In the genomic region with DNA sequence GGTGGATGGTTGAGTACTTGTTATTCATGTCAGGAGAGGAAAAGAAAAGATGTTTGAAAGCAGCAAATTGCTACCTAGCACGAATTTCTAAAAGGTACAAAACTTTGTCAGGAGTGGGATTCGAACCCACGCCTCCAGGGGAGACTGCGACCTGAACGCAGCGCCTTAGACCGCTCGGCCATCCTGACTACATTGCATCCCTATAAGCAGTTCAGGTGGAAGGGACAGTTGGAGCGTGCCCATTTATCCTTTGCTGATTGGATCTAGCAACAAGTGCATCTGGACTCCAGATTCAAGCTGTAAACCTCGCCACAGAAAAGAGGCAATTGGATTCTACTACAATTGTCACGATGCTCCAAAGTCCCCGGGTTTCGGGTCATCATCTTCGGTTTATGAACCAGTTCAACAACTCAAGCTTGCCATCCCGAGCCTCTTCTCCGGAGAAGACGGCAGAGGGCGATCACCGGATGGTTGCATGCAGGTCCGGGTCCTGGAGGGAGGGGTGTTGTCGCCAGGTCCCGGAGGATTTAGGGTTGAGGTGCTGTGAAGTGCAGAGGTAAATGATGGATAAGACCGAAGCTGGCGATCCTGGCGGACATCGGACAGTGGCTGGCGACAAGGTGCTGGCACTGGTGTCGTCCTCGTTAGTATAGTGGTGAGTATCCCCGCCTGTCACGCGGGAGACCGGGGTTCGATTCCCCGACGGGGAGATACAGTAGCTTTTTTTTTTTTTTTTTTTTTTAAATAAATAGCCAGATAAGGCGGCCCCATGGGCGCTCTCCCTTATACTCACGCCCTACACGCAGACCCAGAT, we compare ENCODE assay signal across 8 mouse cellular contexts. TPM values are rescaled to one million over a fixed set of nuclear protein-coding genes. Genes with fewer than 3 reads are reported as not detected.
DNase-seq lines count a peak whose midpoint lies in the region; ATAC-seq lines count a peak whose summit lies in the region.

No protein-coding gene starts in this region.

- under 1% methylated on average over 40 of the region's 40 CpGs for WGBS in hindbrain, embryonic 12.5 days

- H3K9ac ChIP-seq in hindbrain, embryonic 12.5 days: peak overlapping the region; percentile 60

- 0 out of 2 replicates have a peak overlapping the region, but pooled peaks have one; percentile 60 for H3K27ac ChIP-seq in hindbrain, embryonic 12.5 days

- H3K36me3 ChIP-seq in hindbrain, embryonic 12.5 days: no peaks in the 10 kb centered on the region

- DNase-seq in Muller cell, postnatal 12 days (ENCODE audit: inconsistent ontology term): peak; percentile 89
- DNase-seq in cerebellum, postnatal 10 days: peak; percentile 94 to 95
- DNase-seq in frontal cortex, postnatal 10 days (ENCODE audit: low spot score in 2 of 2): peak; percentile 80 to 89
- DNase-seq in layer of hippocampus, postnatal 14 days (ENCODE audit: low spot score in 2 of 2): peak; percentile 91
- peak; percentile 87 for DNase-seq in lung, postnatal 14 days
- peak; percentile 84 for DNase-seq in ovary, postnatal 36 days (ENCODE audit: low spot score)
- DNase-seq in thymus, postnatal 14 days: peak; percentile 78

- H3K27me3 ChIP-seq in hindbrain, embryonic 12.5 days: no peaks in the 10 kb centered on the region; the same call in 1 of the 2 replicates

- H3K4me3 ChIP-seq in hindbrain, embryonic 12.5 days: peak overlapping the region; percentile 64

- H3K9me3 ChIP-seq in hindbrain, embryonic 12.5 days (replicated peaks): no peaks in the 10 kb centered on the region

- ATAC-seq in hindbrain, embryonic 12.5 days (ENCODE audit: low FRiP score): peak; percentile 90

- H3K4me1 ChIP-seq in hindbrain, embryonic 12.5 days: 0 out of 2 replicates have a peak, but pooled peaks cover 3% of the 10 kb centered on the region

- H3K4me2 ChIP-seq in hindbrain, embryonic 12.5 days (replicated peaks): peak overlapping the region; percentile 60

RNA-seq across cellular contexts. Expression of gene Cfap126, which starts 11.8 kb away (rescaled TPM):
- polyA plus RNA-seq in hindbrain, embryonic 12.5 days (2016; fragmentation: Nextera tagmentation; extraction: Ambion mirVana): 9.8 and 14.1 TPM in 2 replicates
- 1 to 10 TPM; 1.8 to 3.9 TPM for total RNA-seq in layer of hippocampus, postnatal 14 days (2021)

RNA-seq across cellular contexts. Expression of gene Fcgr3, which starts 37.2 kb away (rescaled TPM):
- polyA plus RNA-seq in hindbrain, embryonic 12.5 days (2016; fragmentation: Nextera tagmentation; extraction: Ambion mirVana): 7.2 and 9.1 TPM in 2 replicates
- 10 to 100 TPM; 10.2 to 11.6 TPM for total RNA-seq in layer of hippocampus, postnatal 14 days (2021)

RNA-seq across cellular contexts. Expression of gene Sdhc, which starts 48.5 kb away (rescaled TPM):
- 214 and 218 TPM in 2 replicates for polyA plus RNA-seq in hindbrain, embryonic 12.5 days (2016; fragmentation: Nextera tagmentation; extraction: Ambion mirVana)
- 100 to 1,000 TPM; 196 to 214 TPM for total RNA-seq in layer of hippocampus, postnatal 14 days (2021)

RNA-seq across cellular contexts. Expression of gene Mpz, which starts 48.6 kb away (rescaled TPM):
- polyA plus RNA-seq in hindbrain, embryonic 12.5 days (2016; fragmentation: Nextera tagmentation; extraction: Ambion mirVana): 2.4 and 4.2 TPM in 2 replicates
- total RNA-seq in layer of hippocampus, postnatal 14 days (2021): not detected

Comparison
In these comparisons a context has a peak if more than half of its experiments do, and no peak if none do; other contexts are left out.
1. Peak in every context shown above with its lines: DNase-seq, ATAC-seq, H3K4me3 ChIP-seq and H3K27ac ChIP-seq.